Mouse (Mus musculus): Measurements from ENCODE around the gene Ebf1. TPM values are rescaled to one million over a fixed set of nuclear protein-coding genes. Genes with fewer than 3 reads are reported as not detected.

Gene Ebf1
- polyA plus RNA-seq, 1 experiment from 2014 or later = 52.9 TPM

GRCm38 (mm10) chr11:44616078-44616787 is 884 bp upstream of the Ebf1 start:
- Histone ChIP-seq H3K27me3 (ENCODE audit: control insufficient read depth, insufficient read depth, low read depth, low read length) (peaks cover 20% of the 10 kb centered on the region), H3K27ac (ENCODE audit: low read length) (no peak overlapping the region), H3K4me2 (ENCODE audit: low read length) (peak overlapping the region; percentile 63), H3K36me3 (ENCODE audit: control insufficient read depth, insufficient read depth, low read length) (no peaks in the 10 kb centered on the region), H3K9ac (ENCODE audit: low read depth, low read length) (peak overlapping the region; percentile 45), H3K4me1 (ENCODE audit: control insufficient read depth, insufficient read depth, low read length) (peaks cover 21% of the 10 kb centered on the region), H3K9me3 (replicated peaks; ENCODE audit: control insufficient read depth, low read length, poor library complexity, severe bottlenecking) (no peaks in the 10 kb centered on the region), H3K4me3 (ENCODE audit: low read depth, low read length) (peak overlapping the region; percentile 58)
- ATAC-seq = no peak
- 10% methylated on average over 18 of the region's 18 CpGs for WGBS

DNA sequence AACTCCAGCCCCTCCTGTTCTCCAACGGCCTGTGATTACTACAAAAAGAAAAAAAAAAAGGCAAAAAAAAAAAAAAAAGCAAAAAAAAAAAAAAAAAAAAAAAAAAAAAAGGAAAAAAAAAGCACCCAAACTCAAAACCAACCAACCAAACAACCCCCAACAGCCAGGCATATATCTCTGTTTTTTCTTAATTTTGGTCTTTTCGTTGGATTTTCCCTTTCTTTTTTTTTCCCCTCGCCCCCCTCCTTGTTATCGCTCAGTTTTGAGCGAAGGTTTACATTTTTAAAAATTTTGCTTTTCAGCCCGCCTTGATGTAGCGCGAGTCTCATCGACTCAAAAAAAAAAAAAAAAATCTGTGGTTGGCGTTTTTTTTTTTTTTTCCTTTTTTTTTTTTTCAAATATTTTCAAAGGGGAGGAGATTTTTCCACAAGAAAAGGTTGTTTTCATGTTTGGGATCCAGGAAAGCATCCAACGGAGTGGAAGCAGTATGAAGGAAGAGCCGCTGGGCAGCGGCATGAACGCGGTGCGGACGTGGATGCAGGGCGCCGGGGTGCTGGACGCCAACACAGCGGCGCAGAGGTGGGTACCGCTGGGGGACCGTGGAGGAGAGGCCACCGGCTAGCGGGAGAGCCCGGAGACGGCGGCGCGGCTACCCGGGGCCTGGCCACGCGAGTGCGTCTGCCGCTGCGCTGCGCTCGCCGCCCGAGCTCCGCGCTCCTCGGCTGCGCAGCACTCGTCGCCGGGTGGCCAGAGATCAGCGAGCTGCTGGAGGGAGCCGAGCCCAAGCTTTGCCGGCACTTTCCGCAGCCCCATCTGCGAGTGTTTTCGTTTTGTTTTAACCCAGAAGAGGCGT is 843 bp downstream of the Ebf1 start:
- Histone ChIP-seq H3K4me3 (ENCODE audit: low read depth, low read length) (peak overlapping the region; percentile 58), H3K9ac (ENCODE audit: low read depth, low read length) (peak overlapping the region; percentile 71), H3K27ac (ENCODE audit: low read length) (peak overlapping the region; percentile 83), H3K36me3 (ENCODE audit: control insufficient read depth, insufficient read depth, low read length) (no peaks in the 10 kb centered on the region), H3K4me2 (ENCODE audit: low read length) (peak overlapping the region; percentile 63), H3K9me3 (replicated peaks; ENCODE audit: control insufficient read depth, low read length, poor library complexity, severe bottlenecking) (no peaks in the 10 kb centered on the region), H3K27me3 (ENCODE audit: control insufficient read depth, insufficient read depth, low read depth, low read length) (peaks cover 23% of the 10 kb centered on the region), H3K4me1 (ENCODE audit: control insufficient read depth, insufficient read depth, low read length) (peaks cover 13% of the 10 kb centered on the region)
- under 1% methylated on average over 52 of the region's 55 CpGs for WGBS
- ATAC-seq = 0 out of 2 replicates have a peak, but pooled peaks have one; percentile 32

DNA sequence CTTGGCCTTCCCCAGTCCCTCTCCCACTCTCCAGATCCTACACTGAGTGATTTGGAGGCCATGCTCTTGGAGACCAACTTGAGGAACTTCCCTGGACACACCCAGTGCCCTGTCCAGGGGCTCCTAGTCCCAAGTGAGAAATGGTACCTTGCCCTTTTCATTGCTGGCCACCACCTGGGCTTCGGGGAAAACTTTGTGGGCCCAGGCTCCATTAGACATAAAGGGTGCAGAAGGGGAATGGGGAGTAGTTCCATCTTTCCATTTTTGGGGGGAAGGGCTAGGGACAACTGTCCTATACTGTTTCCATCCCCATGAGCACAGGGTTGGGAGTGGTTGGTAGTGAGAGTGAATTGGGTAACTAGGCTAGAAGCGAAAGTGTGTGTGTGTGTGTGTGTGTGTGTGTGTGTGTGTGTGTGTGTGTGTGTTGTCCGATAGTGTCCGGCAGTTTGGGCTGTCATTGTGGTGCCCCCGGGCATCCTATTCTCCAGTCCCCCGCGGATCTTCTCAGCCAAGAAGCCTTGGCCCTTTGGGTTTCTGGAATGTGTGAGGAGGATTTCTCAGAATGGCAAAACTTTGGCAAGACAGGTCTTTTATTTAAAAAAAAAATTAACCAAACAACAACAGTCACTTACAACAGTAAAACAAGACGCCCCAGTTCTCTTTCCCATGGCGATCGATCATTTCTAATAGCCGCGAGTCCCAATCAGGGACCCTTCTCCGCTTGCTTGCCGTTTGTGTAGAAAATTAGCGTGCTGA is 2.2 kb downstream of the Ebf1 start:
- H3K27me3 ChIP-seq (ENCODE audit: control insufficient read depth, insufficient read depth, low read depth, low read length) = peaks cover 17% of the 10 kb centered on the region
- ATAC-seq = no peak
- H3K9ac ChIP-seq (ENCODE audit: low read depth, low read length) = peak overlapping the region; percentile 64
- no peaks in the 10 kb centered on the region for H3K36me3 ChIP-seq (ENCODE audit: control insufficient read depth, insufficient read depth, low read length)
- no peaks in the 10 kb centered on the region for H3K9me3 ChIP-seq (replicated peaks; ENCODE audit: control insufficient read depth, low read length, poor library complexity, severe bottlenecking)
- H3K4me3 ChIP-seq (ENCODE audit: low read depth, low read length) = peak overlapping the region; percentile 58
- H3K27ac ChIP-seq (ENCODE audit: low read length) = peak overlapping the region; percentile 69
- WGBS = 3% methylated on average over 15 of the region's 15 CpGs
- H3K4me1 ChIP-seq (ENCODE audit: control insufficient read depth, insufficient read depth, low read length) = peaks cover 7% of the 10 kb centered on the region
- peak overlapping the region; percentile 59 for H3K4me2 ChIP-seq (ENCODE audit: low read length)

DNA sequence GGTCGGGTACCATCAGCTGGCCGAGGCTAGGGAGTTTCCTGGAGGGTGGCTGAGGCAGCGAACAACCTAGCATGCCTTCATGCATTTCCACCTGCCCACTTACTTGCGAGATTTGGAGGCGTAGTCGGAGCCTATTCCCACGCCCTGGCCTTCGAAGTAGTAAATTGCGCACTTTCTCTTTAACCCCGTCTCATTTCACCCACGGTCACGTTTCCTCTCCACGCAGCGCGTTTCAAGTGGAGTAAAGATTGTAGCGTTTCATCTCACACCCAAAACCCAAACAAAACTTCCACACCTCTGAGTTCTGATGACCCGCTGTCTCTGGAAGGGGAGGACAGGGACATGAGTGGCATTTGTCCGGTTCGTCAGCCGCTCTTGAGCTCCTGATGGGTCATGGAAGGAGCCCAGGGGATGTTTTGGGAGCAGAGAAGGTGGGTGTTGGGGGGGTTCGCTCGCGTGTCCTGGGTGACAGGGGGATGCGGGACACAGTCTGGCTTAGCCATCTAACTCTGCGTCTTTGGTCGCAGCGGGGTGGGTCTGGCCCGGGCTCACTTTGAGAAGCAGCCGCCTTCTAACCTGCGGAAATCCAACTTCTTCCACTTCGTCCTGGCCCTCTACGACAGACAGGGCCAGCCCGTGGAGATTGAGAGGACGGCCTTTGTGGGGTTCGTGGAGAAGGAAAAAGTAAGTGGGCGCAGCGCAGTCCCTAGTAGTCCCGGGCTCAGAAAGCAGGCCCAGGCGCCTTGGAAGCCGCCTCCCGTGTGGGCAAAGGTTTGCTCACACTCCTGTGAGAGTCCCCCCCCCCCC is 3.0 kb downstream of the Ebf1 start:
- H3K27me3 ChIP-seq (ENCODE audit: control insufficient read depth, insufficient read depth, low read depth, low read length) = peaks cover 17% of the 10 kb centered on the region
- H3K4me2 ChIP-seq (ENCODE audit: low read length) = peak overlapping the region; percentile 59
- peaks cover 7% of the 10 kb centered on the region for H3K4me1 ChIP-seq (ENCODE audit: control insufficient read depth, insufficient read depth, low read length)
- peak overlapping the region; percentile 64 for H3K9ac ChIP-seq (ENCODE audit: low read depth, low read length)
- WGBS = 5% methylated on average over 41 of the region's 41 CpGs
- peak overlapping the region; percentile 69 for H3K27ac ChIP-seq (ENCODE audit: low read length)
- no peaks in the 10 kb centered on the region for H3K36me3 ChIP-seq (ENCODE audit: control insufficient read depth, insufficient read depth, low read length)
- H3K4me3 ChIP-seq (ENCODE audit: low read depth, low read length) = peak overlapping the region; percentile 58
- no peaks in the 10 kb centered on the region for H3K9me3 ChIP-seq (replicated peaks; ENCODE audit: control insufficient read depth, low read length, poor library complexity, severe bottlenecking)
- ATAC-seq = no peak

DNA sequence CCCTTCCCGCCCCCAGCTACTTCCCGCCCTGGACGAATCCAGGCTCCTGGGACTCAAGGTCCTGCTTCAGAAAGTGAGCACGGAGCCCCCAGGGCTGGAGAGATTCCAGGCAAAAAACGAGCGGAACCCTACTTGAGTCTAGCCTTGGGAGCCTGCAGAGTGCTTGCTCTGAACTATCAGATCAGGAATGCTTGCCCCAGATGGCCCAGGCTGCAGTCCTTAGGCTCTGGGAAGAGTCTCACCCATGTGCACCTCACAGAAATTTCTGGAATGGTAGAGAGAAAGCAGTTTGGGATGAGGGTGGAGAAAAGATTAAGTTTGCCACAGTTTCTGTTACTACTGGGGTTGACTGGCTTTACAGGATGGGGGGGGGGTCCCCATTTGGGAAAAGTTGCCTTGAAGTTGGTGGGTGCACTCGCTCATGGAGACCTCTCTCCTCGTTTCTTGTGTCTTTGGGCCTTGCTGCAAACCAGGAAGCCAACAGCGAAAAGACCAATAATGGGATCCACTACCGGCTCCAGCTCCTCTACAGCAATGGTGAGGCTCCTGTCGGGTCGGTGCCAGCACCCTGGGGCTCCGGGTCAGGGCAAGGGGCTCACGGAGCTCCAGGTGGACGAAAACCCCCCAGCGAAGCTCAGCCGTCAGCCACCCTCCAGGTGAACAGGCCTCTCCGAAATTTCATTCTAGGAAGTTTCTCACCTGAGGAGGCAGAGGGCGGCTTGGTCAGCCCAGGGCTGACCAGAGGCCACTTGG is 3.8 kb downstream of the Ebf1 start:
- peaks cover 7% of the 10 kb centered on the region for H3K4me1 ChIP-seq (ENCODE audit: control insufficient read depth, insufficient read depth, low read length)
- H3K9me3 ChIP-seq (replicated peaks; ENCODE audit: control insufficient read depth, low read length, poor library complexity, severe bottlenecking) = no peaks in the 10 kb centered on the region
- peak overlapping the region; percentile 59 for H3K4me2 ChIP-seq (ENCODE audit: low read length)
- no peaks in the 10 kb centered on the region for H3K36me3 ChIP-seq (ENCODE audit: control insufficient read depth, insufficient read depth, low read length)
- 21% methylated on average over 17 of the region's 19 CpGs for WGBS
- H3K4me3 ChIP-seq (ENCODE audit: low read depth, low read length) = peak overlapping the region; percentile 58
- H3K9ac ChIP-seq (ENCODE audit: low read depth, low read length) = peak overlapping the region; percentile 64
- H3K27ac ChIP-seq (ENCODE audit: low read length) = peak overlapping the region; percentile 69
- no peak for ATAC-seq
- H3K27me3 ChIP-seq (ENCODE audit: control insufficient read depth, insufficient read depth, low read depth, low read length) = peaks cover 17% of the 10 kb centered on the region

- H3K4me1 ChIP-seq (ENCODE audit: control insufficient read depth, insufficient read depth, low read length) = peaks cover 7% of the 10 kb centered on the region
- no peaks in the 10 kb centered on the region for H3K36me3 ChIP-seq (ENCODE audit: control insufficient read depth, insufficient read depth, low read length)
- no peaks in the 10 kb centered on the region for H3K9me3 ChIP-seq (replicated peaks; ENCODE audit: control insufficient read depth, low read length, poor library complexity, severe bottlenecking)
- H3K9ac ChIP-seq (ENCODE audit: low read depth, low read length) = peak overlapping the region; percentile 25; the same call in 1 of the 2 replicates
- H3K4me2 ChIP-seq (ENCODE audit: low read length) = peak overlapping the region; percentile 59
- peak overlapping the region; percentile 58 for H3K4me3 ChIP-seq (ENCODE audit: low read depth, low read length)
- WGBS = 29% methylated on average over 10 of the region's 10 CpGs
- no peak for ATAC-seq
- peaks cover 14% of the 10 kb centered on the region for H3K27me3 ChIP-seq (ENCODE audit: control insufficient read depth, insufficient read depth, low read depth, low read length)
- H3K27ac ChIP-seq (ENCODE audit: low read length) = 0 out of 2 replicates have a peak overlapping the region, but pooled peaks have one; percentile 38
These were observed 4.5 kb downstream of the Ebf1 start for GRCm38 (mm10) chr11:44621615-44622014.

- Histone ChIP-seq H3K27ac (ENCODE audit: low read length) (0 out of 2 replicates have a peak overlapping the region, but pooled peaks have one; percentile 24), H3K9ac (ENCODE audit: low read depth, low read length) (peak overlapping the region; percentile 1), H3K4me1 (ENCODE audit: control insufficient read depth, insufficient read depth, low read length) (peaks cover 7% of the 10 kb centered on the region), H3K9me3 (replicated peaks; ENCODE audit: control insufficient read depth, low read length, poor library complexity, severe bottlenecking) (no peaks in the 10 kb centered on the region), H3K4me3 (ENCODE audit: low read depth, low read length) (peak overlapping the region; percentile 58; the same call in 1 of the 2 replicates), H3K27me3 (ENCODE audit: control insufficient read depth, insufficient read depth, low read depth, low read length) (peaks cover 14% of the 10 kb centered on the region), H3K36me3 (ENCODE audit: control insufficient read depth, insufficient read depth, low read length) (no peaks in the 10 kb centered on the region), H3K4me2 (ENCODE audit: low read length) (peak overlapping the region; percentile 59)
- no peak for ATAC-seq
- WGBS = 27% methylated on average over 11 of the region's 11 CpGs
These were observed 5.1 kb downstream of the Ebf1 start for GRCm38 (mm10) chr11:44622023-44622731.

Data from midbrain, embryonic 16.5 days (tissue).